Mouse (Mus musculus): ENCODE measurements around the gene Gm34302. TPM values are rescaled to one million over a fixed set of nuclear protein-coding genes. Genes with fewer than 3 reads are reported as not detected.

Gene Gm34302
- polyA plus RNA-seq, 1 experiment = not detected

GRCm38 (mm10) chr3:63494625-63495382 is 11.1 kb upstream of the Gm34302 start:
- no peaks in the 10 kb centered on the region for H3K4me1 ChIP-seq (ENCODE audit: control insufficient read depth, insufficient read depth, low read length)
- no peaks in the 10 kb centered on the region for H3K27me3 ChIP-seq (ENCODE audit: control insufficient read depth, insufficient read depth, low read length)
- DNase-seq = no peak
- no peak for TF ChIP-seq CTCF (IDR thresholded peaks at IDR 0.05; ENCODE audit: borderline replicate concordance, insufficient read depth, low read depth, low read length)
- no peak for TF ChIP-seq POLR2A (IDR thresholded peaks at IDR 0.05; ENCODE audit: borderline replicate concordance, insufficient read depth, low read length)
- no peak overlapping the region for H3K4me3 ChIP-seq (replicated peaks; ENCODE audit: insufficient read depth, low read depth, low read length)
- 75% methylated on average over 5 of the region's 5 CpGs for WGBS
- no peak overlapping the region for H3K27ac ChIP-seq (ENCODE audit: insufficient read depth, low read length)

DNA sequence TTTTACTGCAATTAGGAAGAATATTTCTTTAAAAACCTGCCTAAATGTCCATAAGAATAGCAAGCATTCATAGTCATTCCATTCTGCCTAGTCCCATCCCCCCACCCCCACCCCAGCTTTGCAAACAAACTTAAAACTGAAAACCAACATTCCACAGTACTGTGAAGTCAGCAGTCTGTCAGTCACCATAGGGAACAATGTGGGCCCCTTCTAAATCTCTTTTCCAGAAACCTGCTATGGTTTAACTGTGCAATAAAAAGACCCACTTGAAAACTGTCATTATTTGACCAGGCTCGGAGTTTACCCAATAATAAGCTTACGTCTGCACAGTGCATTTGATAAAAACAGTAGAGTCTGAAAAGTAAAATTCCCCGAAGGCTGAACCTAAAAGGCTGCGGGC is 9.9 kb upstream of the Gm34302 start:
- 84% methylated on average over 4 of the region's 4 CpGs for WGBS
- no peak for DNase-seq
- TF ChIP-seq POLR2A (IDR thresholded peaks at IDR 0.05; ENCODE audit: borderline replicate concordance, insufficient read depth, low read length) (no peak), CTCF (IDR thresholded peaks at IDR 0.05; ENCODE audit: borderline replicate concordance, insufficient read depth, low read depth, low read length) (no peak)
- Histone ChIP-seq H3K4me3 (replicated peaks; ENCODE audit: insufficient read depth, low read depth, low read length) (no peak overlapping the region), H3K4me1 (ENCODE audit: control insufficient read depth, insufficient read depth, low read length) (no peaks in the 10 kb centered on the region), H3K27ac (ENCODE audit: insufficient read depth, low read length) (no peak overlapping the region), H3K27me3 (ENCODE audit: control insufficient read depth, insufficient read depth, low read length) (no peaks in the 10 kb centered on the region)

DNA sequence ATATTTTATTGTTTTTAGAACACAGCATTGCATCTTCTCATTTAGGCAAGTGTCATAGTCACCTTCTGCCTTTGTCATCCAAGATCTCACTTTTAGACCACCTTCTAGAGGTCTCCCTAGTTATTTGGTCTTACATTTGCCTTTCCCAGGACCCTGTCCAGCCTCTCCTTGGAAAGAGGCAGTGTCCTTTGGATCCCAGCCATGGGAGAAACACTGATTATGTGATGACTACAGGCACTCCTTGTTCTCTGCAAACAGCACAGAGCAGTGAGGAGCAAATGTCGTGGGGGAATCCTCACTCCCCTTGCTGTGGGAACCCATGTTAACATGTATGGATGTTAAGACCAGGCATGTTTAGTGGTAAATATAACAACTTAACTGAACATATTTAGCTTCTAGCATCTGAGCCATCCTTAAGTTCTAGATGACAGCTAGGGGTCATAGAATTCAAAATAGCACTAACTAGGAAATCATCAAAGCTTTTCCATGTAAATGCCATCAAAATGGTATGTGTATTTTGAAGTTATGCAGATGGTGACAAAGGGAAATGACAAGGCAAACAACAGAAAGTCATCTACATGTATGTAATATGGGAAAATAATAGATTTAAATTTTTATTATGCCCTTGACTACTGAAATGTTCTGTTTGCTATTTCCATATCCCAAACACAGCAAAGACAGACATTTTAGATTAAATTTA is 43.1 kb downstream of the Gm34302 start:
- TF ChIP-seq POLR2A (IDR thresholded peaks at IDR 0.05; ENCODE audit: borderline replicate concordance, insufficient read depth, low read length) = no peak
- TF ChIP-seq CTCF (IDR thresholded peaks at IDR 0.05; ENCODE audit: borderline replicate concordance, insufficient read depth, low read depth, low read length) = no peak
- no peak overlapping the region for H3K27ac ChIP-seq (ENCODE audit: insufficient read depth, low read length)
- DNase-seq = no peak
- H3K4me3 ChIP-seq (replicated peaks; ENCODE audit: insufficient read depth, low read depth, low read length) = no peak overlapping the region
- H3K27me3 ChIP-seq (ENCODE audit: control insufficient read depth, insufficient read depth, low read length) = no peaks in the 10 kb centered on the region
- WGBS = 18% methylated on average over 1 of the region's 1 CpGs
- no peaks in the 10 kb centered on the region for H3K4me1 ChIP-seq (ENCODE audit: control insufficient read depth, insufficient read depth, low read length)

GRCm38 (mm10) chr3:63439738-63440137 is 43.9 kb downstream of the Gm34302 start:
- TF ChIP-seq CTCF (IDR thresholded peaks at IDR 0.05; ENCODE audit: borderline replicate concordance, insufficient read depth, low read depth, low read length) (no peak), POLR2A (IDR thresholded peaks at IDR 0.05; ENCODE audit: borderline replicate concordance, insufficient read depth, low read length) (no peak)
- Histone ChIP-seq H3K4me3 (replicated peaks; ENCODE audit: insufficient read depth, low read depth, low read length) (no peak overlapping the region), H3K27me3 (ENCODE audit: control insufficient read depth, insufficient read depth, low read length) (no peaks in the 10 kb centered on the region), H3K4me1 (ENCODE audit: control insufficient read depth, insufficient read depth, low read length) (no peaks in the 10 kb centered on the region), H3K27ac (ENCODE audit: insufficient read depth, low read length) (no peak overlapping the region)
- 19% methylated on average over 2 of the region's 2 CpGs for WGBS
- DNase-seq = no peak

DNA sequence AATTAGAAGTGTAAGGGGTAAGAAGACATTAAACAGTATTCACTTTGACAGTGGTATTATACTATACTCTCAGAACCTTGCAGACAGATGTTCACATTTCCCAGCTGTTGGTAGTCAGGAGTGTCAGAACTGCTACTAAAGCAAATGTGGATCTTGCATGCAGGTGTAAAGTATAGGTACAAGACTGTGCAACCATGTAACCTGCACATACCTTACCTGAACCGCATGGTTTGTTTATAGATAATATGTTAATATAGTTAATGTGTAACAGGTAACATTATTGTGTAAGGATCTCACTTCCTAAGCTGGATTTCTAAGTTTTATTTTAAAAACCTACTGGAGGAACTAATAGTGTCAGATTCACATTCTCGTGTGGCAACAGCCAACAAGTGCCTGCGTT is 44.8 kb downstream of the Gm34302 start:
- WGBS = 88% methylated on average over 3 of the region's 3 CpGs

More for the DNA sequence above, 44.8 kb downstream of the Gm34302 start:
- no peak for DNase-seq
- H3K4me1 ChIP-seq (ENCODE audit: control insufficient read depth, insufficient read depth, low read length) = no peaks in the 10 kb centered on the region
- TF ChIP-seq POLR2A (IDR thresholded peaks at IDR 0.05; ENCODE audit: borderline replicate concordance, insufficient read depth, low read length) (no peak), CTCF (IDR thresholded peaks at IDR 0.05; ENCODE audit: borderline replicate concordance, insufficient read depth, low read depth, low read length) (no peak)
- H3K27me3 ChIP-seq (ENCODE audit: control insufficient read depth, insufficient read depth, low read length) = no peaks in the 10 kb centered on the region
- no peak overlapping the region for H3K27ac ChIP-seq (ENCODE audit: insufficient read depth, low read length)
- no peak overlapping the region for H3K4me3 ChIP-seq (replicated peaks; ENCODE audit: insufficient read depth, low read depth, low read length)

Other genes starting within 250 kb of the Gm34302 start
- 2.0 and 2.6 TPM in 2 replicates for gene Mme, start 242.3 kb downstream of the Gm34302 start, polyA plus RNA-seq (2012; rRNA removed)